Mouse (Mus musculus): ENCODE measurements around the gene Scube2.

DNA sequence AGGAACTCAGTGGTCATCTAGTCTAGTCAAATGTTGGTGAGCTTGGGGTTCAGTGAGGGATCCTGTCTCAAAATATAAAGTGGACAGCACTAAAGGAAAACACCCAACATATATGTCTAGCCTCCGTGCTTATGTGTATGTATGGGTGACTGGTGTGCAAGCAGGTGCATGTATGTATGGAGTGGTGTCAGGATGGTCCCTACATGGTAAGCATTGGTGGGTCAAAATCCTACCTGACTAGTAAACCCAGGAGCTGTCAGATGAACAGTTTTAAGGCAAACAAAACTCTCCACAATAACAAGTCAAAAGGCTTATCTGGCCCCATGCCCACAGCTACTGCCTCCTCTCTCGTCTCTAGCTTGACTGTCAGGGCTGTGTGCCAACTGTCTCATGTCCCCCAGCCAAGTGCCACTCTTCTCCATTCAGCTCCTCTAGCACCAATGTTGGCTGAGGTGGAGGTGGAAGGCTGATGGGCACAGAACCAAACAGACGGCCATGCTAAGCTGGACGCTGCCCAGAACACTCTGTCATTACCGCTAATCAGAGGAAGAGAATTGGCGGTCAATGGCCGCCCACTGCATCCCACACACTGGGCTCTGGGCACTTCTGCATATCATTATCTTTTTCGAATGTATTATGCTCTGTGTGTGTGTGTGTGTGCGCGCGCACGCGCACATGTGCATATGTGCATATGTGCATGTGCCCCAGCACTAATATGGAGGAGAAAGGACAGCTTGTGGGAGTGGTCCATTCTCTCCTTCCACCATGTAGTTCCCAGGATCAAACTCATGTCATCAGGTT, 23.7 kb downstream of the Scube2 start:
- TF ChIP-seq CTCF (IDR thresholded peaks at IDR 0.05; ENCODE audit: control insufficient read depth, insufficient read depth, low read length) (no peak), POLR2A (IDR thresholded peaks at IDR 0.05; ENCODE audit: borderline replicate concordance, control insufficient read depth, low read depth, low read length) (no peak)

All from bone marrow, adult 2 months (tissue).